Mouse (Mus musculus): ENCODE measurements around the gene Tbc1d22a. TPM values are rescaled to one million over a fixed set of nuclear protein-coding genes. Genes with fewer than 3 reads are reported as not detected.

The Tbc1d22a gene
- polyA plus RNA-seq, 1 experiment from 2014 or later, result 8.1 TPM

DNA sequence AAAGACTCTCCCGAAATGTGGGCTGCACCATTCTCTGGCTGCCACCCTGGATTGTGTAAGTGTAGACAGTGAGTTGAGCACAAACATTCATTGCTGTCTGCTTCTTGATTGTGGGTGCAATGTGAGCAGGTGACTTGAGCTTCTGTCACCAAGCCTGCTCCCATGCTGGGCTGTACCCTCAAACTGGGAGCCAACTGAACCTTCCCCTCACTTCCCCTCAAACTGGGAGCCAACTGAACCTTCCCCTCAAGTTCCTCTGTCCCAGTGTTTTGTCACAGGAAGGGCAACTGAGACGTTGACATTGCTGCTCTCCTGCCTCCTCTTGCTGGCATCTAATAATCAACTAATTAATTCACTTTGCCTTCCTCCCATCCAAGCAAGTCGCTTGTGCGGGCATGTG is 52.7 kb downstream of the Tbc1d22a start:
- ATAC-seq (ENCODE audit: low FRiP score), result no peak

DNA sequence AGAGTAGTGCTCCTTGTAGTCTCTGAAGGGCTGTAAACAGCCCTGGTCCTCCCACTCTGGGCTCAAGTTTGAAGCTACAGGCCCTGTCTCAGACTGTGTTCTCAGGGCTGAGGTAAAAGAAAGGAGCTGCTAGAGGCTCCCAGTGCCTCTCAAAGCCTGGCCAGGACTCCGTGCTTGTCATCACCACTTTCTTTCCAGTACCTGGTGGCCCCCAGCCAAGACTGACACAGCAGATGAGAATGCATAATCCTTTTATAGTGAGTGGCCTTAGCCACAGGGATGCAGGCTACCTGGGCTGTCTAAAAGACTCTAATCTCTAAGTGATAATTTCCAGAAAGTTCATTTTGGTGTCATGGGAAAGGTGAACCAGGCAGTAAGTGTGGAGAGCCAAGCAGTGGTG is 54.3 kb downstream of the Tbc1d22a start:
- ATAC-seq (ENCODE audit: low FRiP score), result no peak
- H3K36me3 ChIP-seq (ENCODE audit: control insufficient read depth, insufficient read depth, low read length), result no peaks in the 10 kb centered on the region
- WGBS, result 81% methylated on average over 1 of the region's 1 CpGs
- no peak overlapping the region for H3K4me3 ChIP-seq (ENCODE audit: low read depth, low read length)
- no peaks in the 10 kb centered on the region for H3K9me3 ChIP-seq (ENCODE audit: control insufficient read depth, low read length)
- H3K4me1 ChIP-seq (ENCODE audit: control insufficient read depth, insufficient read depth, low read length), result 0 out of 2 replicates have a peak, but pooled peaks cover 5% of the 10 kb centered on the region
- H3K27ac ChIP-seq (ENCODE audit: low read depth, low read length), result no peak overlapping the region
- DNase-seq (ENCODE audit: low spot score, missing footprints), result no peak
- no peak overlapping the region for H3K9ac ChIP-seq (ENCODE audit: low read length)
- no peaks in the 10 kb centered on the region for H3K27me3 ChIP-seq (ENCODE audit: control insufficient read depth, insufficient read depth, low read length)
- H3K4me2 ChIP-seq, result no peak overlapping the region

More for the DNA sequence above, 52.7 kb downstream of the Tbc1d22a start:
- Histone ChIP-seq H3K4me1 (ENCODE audit: control insufficient read depth, insufficient read depth, low read length) (0 out of 2 replicates have a peak, but pooled peaks cover 5% of the 10 kb centered on the region), H3K4me2 (no peak overlapping the region), H3K9ac (ENCODE audit: low read length) (no peak overlapping the region), H3K9me3 (ENCODE audit: control insufficient read depth, low read length) (no peaks in the 10 kb centered on the region), H3K4me3 (ENCODE audit: low read depth, low read length) (no peak overlapping the region), H3K36me3 (ENCODE audit: control insufficient read depth, insufficient read depth, low read length) (no peaks in the 10 kb centered on the region), H3K27ac (ENCODE audit: low read depth, low read length) (no peak overlapping the region), H3K27me3 (ENCODE audit: control insufficient read depth, insufficient read depth, low read length) (no peaks in the 10 kb centered on the region)
- 75% methylated on average over 4 of the region's 4 CpGs for WGBS
- peak; percentile 21 for DNase-seq (ENCODE audit: low spot score, missing footprints)

DNA sequence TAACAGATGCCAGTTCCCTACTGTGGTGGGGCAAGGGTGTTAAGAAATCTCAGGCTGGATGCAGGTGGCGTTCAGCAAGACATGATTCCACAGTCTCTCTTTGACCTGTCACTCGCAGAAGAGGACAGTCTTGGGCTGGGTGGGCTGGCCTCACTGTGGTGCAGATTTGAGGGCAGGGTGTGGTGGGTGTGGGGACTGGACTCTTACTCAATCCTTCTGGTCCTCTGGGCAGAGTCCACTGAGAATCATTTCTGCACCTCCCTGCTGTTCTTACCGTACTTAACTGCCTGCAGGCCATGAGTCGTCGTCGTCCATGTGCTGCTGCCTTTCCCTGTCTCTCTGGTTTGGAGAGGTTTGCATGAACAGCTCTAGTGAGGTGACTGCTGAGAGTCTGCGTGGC is 61.5 kb downstream of the Tbc1d22a start:
- 84% methylated on average over 7 of the region's 7 CpGs for WGBS

DNA sequence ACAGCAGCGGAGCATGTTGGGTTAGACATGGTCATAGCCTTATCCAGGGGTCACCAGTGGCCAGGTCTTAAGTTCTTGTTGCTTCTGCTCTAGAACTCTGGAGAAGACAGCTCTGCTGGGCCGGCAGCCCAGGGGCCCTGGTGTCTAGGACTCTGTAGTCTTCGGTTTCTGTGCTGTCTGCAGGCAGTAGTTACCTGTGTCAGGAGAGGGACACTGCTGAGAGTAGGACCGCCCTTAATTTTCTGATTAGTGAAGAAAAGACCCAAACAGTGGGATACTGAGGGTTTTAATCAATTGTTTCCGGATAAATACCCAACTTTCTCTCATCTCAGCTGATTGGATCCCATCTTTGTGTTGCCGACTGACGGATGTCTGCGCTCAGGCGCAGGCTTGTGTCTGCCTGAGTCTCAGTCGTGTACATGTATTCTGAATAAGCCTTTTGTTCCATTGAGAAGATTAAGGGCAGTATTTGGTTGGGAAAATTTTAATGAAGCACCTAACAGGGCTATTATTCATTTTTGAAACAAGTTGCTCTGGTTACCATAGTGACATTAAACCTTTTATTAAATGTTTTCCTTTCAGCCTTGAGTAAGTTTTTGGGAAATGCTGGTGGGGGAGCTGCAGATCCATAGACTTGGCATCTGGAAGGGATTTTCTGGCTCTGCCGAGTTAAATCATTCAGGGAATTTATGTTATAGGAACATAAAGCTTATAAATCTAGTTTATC is 62.4 kb downstream of the Tbc1d22a start:
- Histone ChIP-seq H3K9me3 (ENCODE audit: control insufficient read depth, low read length) (no peaks in the 10 kb centered on the region), H3K4me1 (ENCODE audit: control insufficient read depth, insufficient read depth, low read length) (peaks cover 23% of the 10 kb centered on the region), H3K36me3 (ENCODE audit: control insufficient read depth, insufficient read depth, low read length) (no peaks in the 10 kb centered on the region), H3K27ac (ENCODE audit: low read depth, low read length) (no peak overlapping the region), H3K9ac (ENCODE audit: low read length) (no peak overlapping the region), H3K4me2 (no peak overlapping the region; the same call in 1 of the 2 replicates), H3K27me3 (ENCODE audit: control insufficient read depth, insufficient read depth, low read length) (no peaks in the 10 kb centered on the region; the same call in 1 of the 2 replicates), H3K4me3 (ENCODE audit: low read depth, low read length) (no peak overlapping the region)
- DNase-seq (ENCODE audit: low spot score, missing footprints) (peak; percentile 91), ATAC-seq (ENCODE audit: low FRiP score) (peak; percentile 52)
- WGBS, result 30% methylated on average over 11 of the region's 11 CpGs

More for the DNA sequence above, 61.5 kb downstream of the Tbc1d22a start:
- no peaks in the 10 kb centered on the region; the same call in 1 of the 2 replicates for H3K27me3 ChIP-seq (ENCODE audit: control insufficient read depth, insufficient read depth, low read length)
- H3K4me1 ChIP-seq (ENCODE audit: control insufficient read depth, insufficient read depth, low read length), result peaks cover 23% of the 10 kb centered on the region
- DNase-seq (ENCODE audit: low spot score, missing footprints) (no peak), ATAC-seq (ENCODE audit: low FRiP score) (no peak)
- no peaks in the 10 kb centered on the region for H3K9me3 ChIP-seq (ENCODE audit: control insufficient read depth, low read length)
- no peaks in the 10 kb centered on the region for H3K36me3 ChIP-seq (ENCODE audit: control insufficient read depth, insufficient read depth, low read length)
- no peak overlapping the region for H3K4me2 ChIP-seq
- H3K4me3 ChIP-seq (ENCODE audit: low read depth, low read length), result no peak overlapping the region
- no peak overlapping the region for H3K27ac ChIP-seq (ENCODE audit: low read depth, low read length)
- H3K9ac ChIP-seq (ENCODE audit: low read length), result no peak overlapping the region

- peak overlapping the region; percentile 25; the same call in 1 of the 2 replicates for H3K4me2 ChIP-seq
- no peak for DNase-seq (ENCODE audit: low spot score, missing footprints)
- peaks cover 23% of the 10 kb centered on the region for H3K4me1 ChIP-seq (ENCODE audit: control insufficient read depth, insufficient read depth, low read length)
Observed at GRCm38 (mm10) chr15:86277428-86277827, 63.2 kb downstream of the Tbc1d22a start.

DNA sequence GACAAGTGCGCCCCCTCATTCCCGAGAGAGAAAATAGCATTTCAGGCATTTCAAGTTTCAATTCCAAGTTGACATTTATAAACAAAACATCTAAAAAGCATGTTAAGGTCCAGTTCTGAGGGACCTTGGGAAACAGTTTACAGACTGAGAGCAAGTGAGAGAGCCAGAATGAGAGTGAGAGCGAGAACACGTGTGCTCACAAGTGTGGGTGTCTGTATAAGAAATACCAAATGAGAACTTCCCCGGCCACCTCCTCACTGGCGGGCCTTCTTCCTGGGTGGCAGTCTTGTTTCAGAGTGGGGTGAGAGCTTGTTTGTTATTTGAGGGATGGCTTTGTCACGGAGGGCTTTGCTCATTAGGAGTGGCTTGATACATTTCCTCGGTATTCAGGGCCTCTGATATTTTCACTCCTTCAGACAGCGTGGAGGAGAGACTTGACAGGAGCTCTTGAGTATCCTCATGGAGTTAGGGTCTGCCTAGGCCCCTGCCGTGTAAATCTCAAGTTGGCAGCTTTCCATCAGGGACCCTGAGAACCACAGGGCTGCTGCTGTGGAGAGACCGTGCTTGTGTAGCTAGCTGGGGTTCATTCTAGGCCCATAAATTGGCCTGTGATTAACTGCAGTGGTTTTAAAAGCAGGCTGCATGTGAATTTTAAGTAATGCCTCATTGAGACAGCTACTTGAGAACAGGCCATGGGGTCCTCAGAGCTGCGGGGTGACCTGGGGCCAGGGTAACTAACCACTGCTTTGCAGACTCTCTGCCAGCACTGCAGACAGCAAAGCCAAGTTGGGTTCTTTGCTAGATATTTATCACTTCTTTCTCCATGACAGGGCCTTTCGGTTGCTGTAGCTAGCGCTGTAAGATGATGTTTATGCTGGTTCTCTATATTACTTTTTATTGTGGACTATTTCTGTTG is 65.1 kb downstream of the Tbc1d22a start:
- H3K9ac ChIP-seq (ENCODE audit: low read length), result no peak overlapping the region
- no peaks in the 10 kb centered on the region for H3K9me3 ChIP-seq (ENCODE audit: control insufficient read depth, low read length)
- H3K27me3 ChIP-seq (ENCODE audit: control insufficient read depth, insufficient read depth, low read length), result no peaks in the 10 kb centered on the region; the same call in 1 of the 2 replicates
- DNase-seq (ENCODE audit: low spot score, missing footprints), result no peak
- H3K27ac ChIP-seq (ENCODE audit: low read depth, low read length), result no peak overlapping the region
- H3K4me1 ChIP-seq (ENCODE audit: control insufficient read depth, insufficient read depth, low read length), result peaks cover 23% of the 10 kb centered on the region
- no peak overlapping the region for H3K4me2 ChIP-seq
- H3K4me3 ChIP-seq (ENCODE audit: low read depth, low read length), result no peak overlapping the region
- H3K36me3 ChIP-seq (ENCODE audit: control insufficient read depth, insufficient read depth, low read length), result no peaks in the 10 kb centered on the region
- ATAC-seq (ENCODE audit: low FRiP score), result no peak
- WGBS, result 74% methylated on average over 14 of the region's 14 CpGs

More at GRCm38 (mm10) chr15:86277428-86277827, 63.2 kb downstream of the Tbc1d22a start:
- Histone ChIP-seq H3K9me3 (ENCODE audit: control insufficient read depth, low read length) (no peaks in the 10 kb centered on the region), H3K27ac (ENCODE audit: low read depth, low read length) (no peak overlapping the region), H3K36me3 (ENCODE audit: control insufficient read depth, insufficient read depth, low read length) (no peaks in the 10 kb centered on the region), H3K4me3 (ENCODE audit: low read depth, low read length) (no peak overlapping the region), H3K27me3 (ENCODE audit: control insufficient read depth, insufficient read depth, low read length) (no peaks in the 10 kb centered on the region; the same call in 1 of the 2 replicates), H3K9ac (ENCODE audit: low read length) (0 out of 2 replicates have a peak overlapping the region, but pooled peaks have one; percentile 12)
- peak; percentile 66 for ATAC-seq (ENCODE audit: low FRiP score)
- 56% methylated on average over 15 of the region's 15 CpGs for WGBS

GRCm38 (mm10) chr15:86280137-86280536 is 65.9 kb downstream of the Tbc1d22a start:
- Histone ChIP-seq H3K9me3 (ENCODE audit: control insufficient read depth, low read length) (no peaks in the 10 kb centered on the region), H3K36me3 (ENCODE audit: control insufficient read depth, insufficient read depth, low read length) (no peaks in the 10 kb centered on the region), H3K4me2 (no peak overlapping the region), H3K27me3 (ENCODE audit: control insufficient read depth, insufficient read depth, low read length) (no peaks in the 10 kb centered on the region; the same call in 1 of the 2 replicates), H3K4me1 (ENCODE audit: control insufficient read depth, insufficient read depth, low read length) (peaks cover 23% of the 10 kb centered on the region), H3K9ac (ENCODE audit: low read length) (no peak overlapping the region), H3K27ac (ENCODE audit: low read depth, low read length) (no peak overlapping the region), H3K4me3 (ENCODE audit: low read depth, low read length) (no peak overlapping the region)
- DNase-seq (ENCODE audit: low spot score, missing footprints), result no peak
- ATAC-seq (ENCODE audit: low FRiP score), result no peak
- WGBS, result 73% methylated on average over 4 of the region's 4 CpGs

GRCm38 (mm10) chr15:86283238-86283637 is 69.0 kb downstream of the Tbc1d22a start:
- no peak overlapping the region for H3K4me3 ChIP-seq (ENCODE audit: low read depth, low read length)
- no peaks in the 10 kb centered on the region for H3K36me3 ChIP-seq (ENCODE audit: control insufficient read depth, insufficient read depth, low read length)
- 0 out of 2 replicates have a peak, but pooled peaks cover 2% of the 10 kb centered on the region for H3K27me3 ChIP-seq (ENCODE audit: control insufficient read depth, insufficient read depth, low read length)
- DNase-seq (ENCODE audit: low spot score, missing footprints) (no peak), ATAC-seq (ENCODE audit: low FRiP score) (no peak)
- H3K27ac ChIP-seq (ENCODE audit: low read depth, low read length), result no peak overlapping the region
- H3K9me3 ChIP-seq (ENCODE audit: control insufficient read depth, low read length), result no peaks in the 10 kb centered on the region
- H3K9ac ChIP-seq (ENCODE audit: low read length), result no peak overlapping the region
- no peak overlapping the region for H3K4me2 ChIP-seq
- peaks cover 1% of the 10 kb centered on the region; the same call in 1 of the 2 replicates for H3K4me1 ChIP-seq (ENCODE audit: control insufficient read depth, insufficient read depth, low read length)
- WGBS, result 96% methylated on average over 1 of the region's 1 CpGs

All from midbrain, embryonic 11.5 days (tissue).